Mouse (Mus musculus) testis, adult 2 months (tissue): ENCODE measurements around the gene Ddr2. TPM values are rescaled to one million over a fixed set of nuclear protein-coding genes. Genes with fewer than 3 reads are reported as not detected.

ENCODE experiments used
- H3K27ac ChIP-seq: fragments of 200-500 bp; 2 replicates; pipeline ENCODE4 v1.5.1; 2012; ENCODE audit warnings: low read depth, low read length; ENCODE audit not compliant: control insufficient read depth, insufficient read depth
- H3K27me3 ChIP-seq: fragments of 200-500 bp; 2 replicates; pipeline ENCODE4 v1.6.1; 2012; ENCODE audit warnings: mild to moderate bottlenecking, low read length, moderate library complexity; ENCODE audit not compliant: control insufficient read depth, insufficient read depth
- H3K36me3 ChIP-seq: fragments of 200-500 bp; 2 replicates; pipeline ENCODE4 v1.6.1; 2012; ENCODE audit warnings: mild to moderate bottlenecking, low read length; ENCODE audit not compliant: control insufficient read depth, insufficient read depth
- H3K4me1 ChIP-seq: fragments of 200-500 bp; 2 replicates; pipeline ENCODE4 v1.6.1; 2012; ENCODE audit warnings: low read length; ENCODE audit not compliant: control insufficient read depth, insufficient read depth
- H3K4me3 ChIP-seq: fragments of 200-500 bp; 2 replicates; pipeline ENCODE4 v1.5.1; 2012; ENCODE audit warnings: low read depth, mild to moderate bottlenecking, low read length, moderate library complexity, mixed read lengths; ENCODE audit not compliant: control insufficient read depth
- CTCF ChIP-seq: fragments of 200-500 bp; IDR thresholded peaks from 2 replicates; pipeline ENCODE4 v1.5.1; 2012; ENCODE audit warnings: low read depth, mild to moderate bottlenecking, inconsistent platforms, low read length, moderate library complexity; ENCODE audit not compliant: control insufficient read depth, insufficient read depth, insufficient replicate concordance
- POLR2A ChIP-seq: fragments of 200-500 bp; IDR thresholded peaks from 2 replicates; pipeline ENCODE4 v1.6.1; 2012; ENCODE audit warnings: low read depth, mild to moderate bottlenecking, inconsistent platforms, low read length, moderate library complexity; ENCODE audit not compliant: control insufficient read depth
- polyA plus RNA-seq: library from polyadenylated mRNA; depleted of rRNA; stranded (reverse); fragments of >200 nt; gene quantifications from 2 replicates; pipeline ENCODE4 v1.2.3, GENCODE M21; 2012

Ddr2 gene
- polyA plus RNA-seq, 1 experiment: 1.8 TPM

DNA sequence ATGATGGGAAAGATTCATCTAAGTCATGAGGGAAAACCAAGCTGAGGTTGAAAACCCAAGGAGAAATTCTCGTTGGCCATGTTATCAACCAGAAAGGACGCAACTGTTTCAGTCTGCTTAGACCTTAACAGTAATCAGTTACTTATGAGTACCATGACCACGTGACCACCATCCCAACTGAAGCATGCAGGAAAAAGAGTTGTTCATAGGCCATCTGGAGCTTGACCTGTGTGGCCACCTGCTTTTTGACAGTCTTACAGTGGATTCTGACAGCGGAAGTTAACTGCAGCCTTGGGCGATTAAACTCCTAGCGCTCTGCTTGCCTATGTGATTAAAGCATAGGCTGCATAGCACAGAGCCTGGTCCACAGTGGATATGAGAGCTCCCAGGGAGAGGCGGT is 23.9 kb downstream of the Ddr2 start:
- no peaks in the 10 kb centered on the region for H3K27me3 ChIP-seq
- no peaks in the 10 kb centered on the region for H3K36me3 ChIP-seq
- H3K27ac ChIP-seq: no peak overlapping the region

DNA sequence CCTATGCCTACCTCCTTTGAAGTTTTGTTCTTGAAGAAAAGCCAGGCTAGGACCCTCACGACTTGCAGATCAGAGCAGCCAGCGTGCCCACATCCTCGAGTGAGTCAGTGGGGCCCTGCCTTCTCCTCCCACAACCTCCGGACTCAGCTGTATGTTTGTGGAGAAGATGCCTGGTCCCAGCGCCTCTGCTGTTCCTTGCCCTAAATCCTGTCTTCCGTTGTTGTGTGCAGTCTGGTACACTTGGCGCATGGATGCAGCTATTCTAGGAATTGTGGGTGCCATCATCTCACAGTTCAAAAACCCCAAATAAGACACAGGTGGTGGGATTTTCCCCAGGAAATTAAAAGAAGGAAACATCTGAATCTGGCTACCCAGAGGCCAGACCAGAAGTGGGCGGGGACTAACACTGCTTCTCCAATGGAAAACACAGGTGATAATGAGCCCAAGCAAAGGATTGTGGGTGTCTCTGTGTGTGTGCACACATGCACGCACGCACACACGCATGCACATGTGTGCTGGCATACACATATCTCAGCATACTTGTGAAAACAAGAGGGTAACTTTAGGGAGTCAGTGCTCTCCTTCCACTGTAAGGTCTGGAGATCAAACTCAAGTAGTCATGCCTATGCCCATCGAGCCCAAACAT is 26.3 kb downstream of the Ddr2 start:
- H3K27me3 ChIP-seq: no peaks in the 10 kb centered on the region
- no peaks in the 10 kb centered on the region for H3K4me1 ChIP-seq
- H3K36me3 ChIP-seq: no peaks in the 10 kb centered on the region
- H3K27ac ChIP-seq: no peak overlapping the region
- TF ChIP-seq POLR2A (no peak), CTCF (no peak)
- no peak overlapping the region for H3K4me3 ChIP-seq

More for the DNA sequence above, 23.9 kb downstream of the Ddr2 start:
- Histone ChIP-seq H3K4me3 (no peak overlapping the region), H3K4me1 (no peaks in the 10 kb centered on the region)
- TF ChIP-seq POLR2A (no peak), CTCF (no peak)

DNA sequence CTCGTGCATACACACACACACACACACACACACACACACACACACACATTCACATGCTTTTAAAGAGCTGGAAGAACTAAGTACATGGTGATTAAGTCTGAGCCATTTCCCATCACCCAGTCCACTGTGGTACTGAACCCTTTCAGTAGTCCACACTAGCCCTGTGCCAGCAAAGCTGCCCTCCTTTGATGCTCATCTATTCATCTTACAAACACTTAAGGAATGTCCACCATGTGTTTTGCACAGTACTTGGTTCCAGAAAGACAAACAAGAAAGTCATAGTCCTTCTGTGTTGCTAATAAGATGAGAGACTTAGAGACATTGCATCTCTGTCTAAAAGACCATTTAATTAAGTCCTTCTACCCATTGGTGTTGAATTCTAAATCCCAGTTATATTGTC is 29.7 kb downstream of the Ddr2 start:
- Histone ChIP-seq H3K27ac (no peak overlapping the region), H3K36me3 (no peaks in the 10 kb centered on the region), H3K4me1 (no peaks in the 10 kb centered on the region), H3K4me3 (no peak overlapping the region), H3K27me3 (no peaks in the 10 kb centered on the region)
- TF ChIP-seq CTCF (no peak), POLR2A (no peak)

- no peak overlapping the region; the same call in 1 of the 2 replicates for H3K4me3 ChIP-seq
- TF ChIP-seq CTCF: no peak
- TF ChIP-seq POLR2A: no peak
Measured at GRCm38 (mm10) chr1:170079465-170079864, 31.1 kb downstream of the Ddr2 start.

GRCm38 (mm10) chr1:170076339-170076738 is 34.2 kb downstream of the Ddr2 start:
- Histone ChIP-seq H3K27me3 (no peaks in the 10 kb centered on the region), H3K27ac (no peak overlapping the region), H3K36me3 (no peaks in the 10 kb centered on the region), H3K4me1 (peaks cover 6% of the 10 kb centered on the region), H3K4me3 (no peak overlapping the region)
- no peak for TF ChIP-seq CTCF
- no peak for TF ChIP-seq POLR2A

More at GRCm38 (mm10) chr1:170079465-170079864, 31.1 kb downstream of the Ddr2 start:
- no peaks in the 10 kb centered on the region; the same call in 1 of the 2 replicates for H3K4me1 ChIP-seq
- H3K27ac ChIP-seq: no peak overlapping the region
- no peaks in the 10 kb centered on the region for H3K27me3 ChIP-seq
- H3K36me3 ChIP-seq: no peaks in the 10 kb centered on the region

GRCm38 (mm10) chr1:170073768-170074167 is 36.8 kb downstream of the Ddr2 start:
- no peak for TF ChIP-seq POLR2A
- no peak for TF ChIP-seq CTCF
- Histone ChIP-seq H3K4me3 (0 out of 2 replicates have a peak overlapping the region, but pooled peaks have one; percentile 18), H3K4me1 (peaks cover 6% of the 10 kb centered on the region), H3K27me3 (no peaks in the 10 kb centered on the region), H3K36me3 (no peaks in the 10 kb centered on the region), H3K27ac (no peak overlapping the region)

- H3K4me1 ChIP-seq: peaks cover 5% of the 10 kb centered on the region
- H3K27ac ChIP-seq: no peak overlapping the region
- no peaks in the 10 kb centered on the region for H3K27me3 ChIP-seq
- H3K36me3 ChIP-seq: no peaks in the 10 kb centered on the region
- TF ChIP-seq CTCF: no peak
- no peak for TF ChIP-seq POLR2A
- H3K4me3 ChIP-seq: no peak overlapping the region
Measured at GRCm38 (mm10) chr1:170069143-170069542, 41.4 kb downstream of the Ddr2 start.

DNA sequence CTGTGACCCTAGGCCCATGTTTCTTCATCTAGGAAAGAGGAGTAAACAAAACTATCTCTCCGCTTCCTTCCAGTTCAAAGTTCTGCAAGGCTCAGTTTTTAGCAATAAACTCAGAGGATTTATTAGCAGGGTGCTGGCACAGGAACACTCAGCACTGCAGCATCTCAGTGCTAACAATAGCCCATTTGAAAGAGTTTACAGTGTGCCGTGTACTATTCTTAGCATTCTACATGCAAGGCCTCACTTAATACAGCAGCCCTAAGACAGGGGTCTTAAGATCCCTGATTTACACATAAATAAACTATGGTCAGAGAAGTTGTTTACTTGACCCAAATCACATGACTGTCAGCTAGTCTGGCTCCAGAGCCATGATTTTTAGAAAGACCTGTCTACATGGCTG is 44.6 kb downstream of the Ddr2 start:
- TF ChIP-seq CTCF: no peak
- no peak for TF ChIP-seq POLR2A
- no peaks in the 10 kb centered on the region; the same call in 1 of the 2 replicates for H3K4me1 ChIP-seq
- no peak overlapping the region for H3K27ac ChIP-seq
- H3K27me3 ChIP-seq: no peaks in the 10 kb centered on the region
- H3K36me3 ChIP-seq: no peaks in the 10 kb centered on the region
- H3K4me3 ChIP-seq: no peak overlapping the region
